Mouse (Mus musculus): ENCODE data around the gene Col17a1. TPM values are rescaled to one million over a fixed set of nuclear protein-coding genes. Genes with fewer than 3 reads are reported as not detected.

Col17a1 gene
- total RNA-seq, 2 experiments from 2014 or later, result 0.65 to 1.3 TPM

Other genes with a start within 250 kb of the Col17a1 start
- 10 to 100 TPM; 79.8 to 85.6 TPM for gene Sh3pxd2a, start 227.7 kb downstream of the Col17a1 start, total RNA-seq (2021)
- gene Stn1, start 154.6 kb downstream of the Col17a1 start, total RNA-seq (2021), result 10 to 100 TPM; 10.5 to 15.2 TPM
- gene Slk, start 112.4 kb downstream of the Col17a1 start, total RNA-seq (2021), result 10 to 100 TPM; 35.5 to 43.7 TPM
- 10 to 100 TPM; 82.2 to 89.8 TPM for gene Sfr1, start 39.6 kb upstream of the Col17a1 start, total RNA-seq (2021)
- gene Gsto1, start 162.9 kb upstream of the Col17a1 start, total RNA-seq (2021), result 10 to 100 TPM; 28.1 to 30.1 TPM
- gene Gsto2, start 173.4 kb upstream of the Col17a1 start, total RNA-seq (2021), result 1 to 10 TPM; 1.2 to 1.4 TPM
- not detected for gene Cfap43, start 227.2 kb upstream of the Col17a1 start, total RNA-seq (2021)
- gene Itprip, start 227.2 kb upstream of the Col17a1 start, total RNA-seq (2021), result 1 to 10 TPM; 1.8 to 1.9 TPM
- gene Cfap58, start 245.6 kb upstream of the Col17a1 start, total RNA-seq (2021), result not detected